Mouse (Mus musculus) embryo, embryonic 10.5 days (tissue): ENCODE measurements around the gene Cmc1.

ENCODE experiments used
- DNase-seq: peaks from one replicate; pipeline ENCODE4 v3.0.0-alpha.2; 2015; ENCODE audit warnings: low spot score

Cmc1 gene

GRCm38 (mm10) chr9:118029490-118029889, 120.5 kb downstream of the Cmc1 start:
- no peak for DNase-seq

DNA sequence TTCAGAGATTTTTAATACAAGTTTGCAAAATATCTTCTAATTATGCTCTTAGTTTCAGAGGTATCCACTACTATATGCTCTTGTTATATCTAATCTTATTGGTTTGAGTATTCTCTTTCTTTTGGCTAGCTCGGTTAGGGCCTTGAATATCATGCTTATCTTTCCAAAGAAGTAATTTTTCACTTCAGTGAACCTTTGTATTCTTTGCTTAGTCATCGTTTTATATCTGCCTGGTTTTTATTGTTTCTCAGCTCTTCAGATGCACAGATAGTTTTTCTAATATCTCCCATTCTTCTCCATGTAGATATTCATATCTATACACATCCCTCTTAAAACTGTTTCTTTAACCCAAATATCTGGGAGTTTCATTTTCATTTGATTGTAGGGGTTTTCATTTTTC, 125.0 kb downstream of the Cmc1 start:
- no peak for DNase-seq
